Mouse (Mus musculus) stomach, postnatal 0 days (tissue): ENCODE results near the gene Btnl6.
"Not testable (repeated sequence)": the region's sequence is repeated elsewhere in the genome, so short reads cannot be mapped to it uniquely, and the experiment has no call there.

ENCODE experiments used
- CTCF ChIP-seq: IDR thresholded peaks from 2 replicates; pipeline ENCODE4 v1.5.1; 2016; ENCODE audit warnings: antibody characterized with exemption, low read depth, mild to moderate bottlenecking, moderate library complexity
- EP300 ChIP-seq: optimal IDR thresholded peaks from 2 replicates; pipeline ENCODE3; 2016; ENCODE audit warnings: antibody characterized with exemption

DNA sequence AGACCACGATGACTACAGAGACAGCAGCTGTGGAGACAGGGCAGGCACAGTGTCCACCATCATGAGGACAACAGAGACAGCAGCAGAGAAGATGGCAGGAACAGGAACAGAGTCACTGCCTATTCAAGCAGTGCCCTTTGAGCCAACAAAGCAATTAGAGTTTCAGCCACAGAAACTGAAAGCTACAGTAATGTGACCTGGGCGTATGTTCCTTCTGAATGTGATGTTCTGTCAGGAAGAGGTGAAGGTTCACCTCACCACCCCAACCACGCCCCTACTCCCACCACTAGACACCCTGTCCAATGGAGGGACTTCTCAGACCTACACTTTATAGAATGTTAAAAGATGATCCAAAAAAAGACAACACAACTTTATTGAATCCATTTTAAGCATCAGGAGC lies 1.4 kb upstream of the Btnl6 start:
- not testable (repeated sequence) for TF ChIP-seq CTCF, EP300
